Mouse (Mus musculus): ENCODE results near the gene Cts6.

- no peak for TF ChIP-seq ZNF384 (IDR thresholded peaks at IDR 0.05; ENCODE audit: low read depth, low read length)
- TF ChIP-seq CHD2 (IDR thresholded peaks at IDR 0.05; ENCODE audit: low read depth, low read length): no peak
- TF ChIP-seq HCFC1 (IDR thresholded peaks at IDR 0.05; ENCODE audit: borderline replicate concordance, insufficient read depth, low read length): no peak
Measured at GRCm38 (mm10) chr13:61164156-61164555, 39.1 kb downstream of the Cts6 start, which contains the start of gene Ctsr.
